Mouse (Mus musculus): ENCODE data around the gene Prpf38a.

GRCm38 (mm10) chr4:108601870-108602269 lies 22.7 kb upstream of the Prpf38a start:
- TF ChIP-seq EP300 (IDR thresholded peaks at IDR 0.05) = no peak
- TF ChIP-seq CTCF (IDR thresholded peaks at IDR 0.05) = no peak

All from lung, postnatal 0 days (tissue).